Mouse (Mus musculus): ENCODE data around the gene AW822073. TPM values are rescaled to one million over a fixed set of nuclear protein-coding genes. Genes with fewer than 3 reads are reported as not detected.

The AW822073 gene
- total and polyA plus RNA-seq, 2 experiments from 2014 or later: not detected

DNA sequence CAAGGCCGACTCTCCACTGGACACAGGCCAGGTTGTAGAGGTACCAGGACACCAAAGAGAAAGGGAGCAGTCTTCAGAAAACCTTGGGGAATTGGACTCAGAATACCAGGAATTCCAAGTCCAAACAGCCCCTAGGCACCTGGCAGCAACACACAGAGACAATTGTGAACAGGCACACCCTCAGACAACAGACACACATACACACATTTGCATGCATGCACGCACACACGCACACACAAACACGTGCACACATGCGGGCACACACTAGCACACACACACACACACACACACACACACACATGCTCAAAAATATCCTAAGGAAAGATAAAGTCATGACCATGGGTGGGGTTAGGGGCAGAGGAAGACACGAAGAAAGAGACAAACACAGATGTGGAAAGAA lies 4.0 kb downstream of the AW822073 start:
- ATAC-seq (ENCODE audit: insufficient read depth, low read depth) (no peak), DNase-seq (ENCODE audit: low spot score) (no peak)
- Histone ChIP-seq H3K36me3 (replicated peaks; ENCODE audit: control insufficient read depth, insufficient read depth, low read length) (no peaks in the 10 kb centered on the region), H3K4me2 (ENCODE audit: low read depth, low read length) (no peak overlapping the region), H3K9me3 (replicated peaks; ENCODE audit: control insufficient read depth, low read length) (peaks cover 3% of the 10 kb centered on the region; the same call in 1 of the 2 replicates), H3K27ac (ENCODE audit: low read depth) (no peak overlapping the region), H3K4me1 (ENCODE audit: control insufficient read depth, insufficient read depth) (no peaks in the 10 kb centered on the region), H3K27me3 (ENCODE audit: control insufficient read depth, insufficient read depth, low read length) (no peaks in the 10 kb centered on the region), H3K9ac (replicated peaks; ENCODE audit: low read depth, low read length) (no peak overlapping the region), H3K4me3 (ENCODE audit: low read depth, low read length) (no peak overlapping the region)
- TF ChIP-seq CTCF (IDR thresholded peaks at IDR 0.05; ENCODE audit: low read depth) (no peak), EP300 (IDR thresholded peaks at IDR 0.05; ENCODE audit: low read depth) (no peak)
- WGBS: 75% methylated on average over 6 of the region's 6 CpGs

- TF ChIP-seq CTCF (IDR thresholded peaks at IDR 0.05; ENCODE audit: low read depth): no peak
- no peak for TF ChIP-seq EP300 (IDR thresholded peaks at IDR 0.05; ENCODE audit: low read depth)
- no peaks in the 10 kb centered on the region for H3K36me3 ChIP-seq (replicated peaks; ENCODE audit: control insufficient read depth, insufficient read depth, low read length)
- WGBS: 62% methylated on average over 3 of the region's 3 CpGs
- no peak overlapping the region for H3K4me2 ChIP-seq (ENCODE audit: low read depth, low read length)
- H3K4me3 ChIP-seq (ENCODE audit: low read depth, low read length): no peak overlapping the region
- peaks cover 3% of the 10 kb centered on the region; the same call in 1 of the 2 replicates for H3K9me3 ChIP-seq (replicated peaks; ENCODE audit: control insufficient read depth, low read length)
- H3K27me3 ChIP-seq (ENCODE audit: control insufficient read depth, insufficient read depth, low read length): no peaks in the 10 kb centered on the region
- no peak for ATAC-seq (ENCODE audit: insufficient read depth, low read depth)
- no peak overlapping the region for H3K9ac ChIP-seq (replicated peaks; ENCODE audit: low read depth, low read length)
- no peak overlapping the region for H3K27ac ChIP-seq (ENCODE audit: low read depth)
- no peaks in the 10 kb centered on the region for H3K4me1 ChIP-seq (ENCODE audit: control insufficient read depth, insufficient read depth)
- no peak for DNase-seq (ENCODE audit: low spot score)
Measured at GRCm38 (mm10) chr10:58217366-58217765, 7.4 kb downstream of the AW822073 start.

GRCm38 (mm10) chr10:58215353-58215752 lies 9.4 kb downstream of the AW822073 start:
- Histone ChIP-seq H3K36me3 (replicated peaks; ENCODE audit: control insufficient read depth, insufficient read depth, low read length) (no peaks in the 10 kb centered on the region), H3K27me3 (ENCODE audit: control insufficient read depth, insufficient read depth, low read length) (no peaks in the 10 kb centered on the region), H3K9ac (replicated peaks; ENCODE audit: low read depth, low read length) (no peak overlapping the region), H3K27ac (ENCODE audit: low read depth) (no peak overlapping the region), H3K4me2 (ENCODE audit: low read depth, low read length) (no peak overlapping the region), H3K9me3 (replicated peaks; ENCODE audit: control insufficient read depth, low read length) (peaks cover 6% of the 10 kb centered on the region; the same call in 1 of the 2 replicates), H3K4me3 (ENCODE audit: low read depth, low read length) (no peak overlapping the region), H3K4me1 (ENCODE audit: control insufficient read depth, insufficient read depth) (no peaks in the 10 kb centered on the region)
- TF ChIP-seq EP300 (IDR thresholded peaks at IDR 0.05; ENCODE audit: low read depth) (no peak), CTCF (IDR thresholded peaks at IDR 0.05; ENCODE audit: low read depth) (no peak)
- ATAC-seq (ENCODE audit: insufficient read depth, low read depth) (no peak), DNase-seq (ENCODE audit: low spot score) (no peak)
- WGBS: 62% methylated on average over 1 of the region's 1 CpGs

GRCm38 (mm10) chr10:58214934-58215333 lies 9.8 kb downstream of the AW822073 start:
- Histone ChIP-seq H3K36me3 (replicated peaks; ENCODE audit: control insufficient read depth, insufficient read depth, low read length) (no peaks in the 10 kb centered on the region), H3K4me3 (ENCODE audit: low read depth, low read length) (no peak overlapping the region), H3K9ac (replicated peaks; ENCODE audit: low read depth, low read length) (no peak overlapping the region), H3K27ac (ENCODE audit: low read depth) (no peak overlapping the region), H3K4me1 (ENCODE audit: control insufficient read depth, insufficient read depth) (no peaks in the 10 kb centered on the region), H3K9me3 (replicated peaks; ENCODE audit: control insufficient read depth, low read length) (peaks cover 6% of the 10 kb centered on the region; the same call in 1 of the 2 replicates), H3K27me3 (ENCODE audit: control insufficient read depth, insufficient read depth, low read length) (no peaks in the 10 kb centered on the region), H3K4me2 (ENCODE audit: low read depth, low read length) (no peak overlapping the region)
- no peak for DNase-seq (ENCODE audit: low spot score)
- no peak for ATAC-seq (ENCODE audit: insufficient read depth, low read depth)
- TF ChIP-seq EP300 (IDR thresholded peaks at IDR 0.05; ENCODE audit: low read depth): no peak
- no peak for TF ChIP-seq CTCF (IDR thresholded peaks at IDR 0.05; ENCODE audit: low read depth)
- 71% methylated on average over 5 of the region's 5 CpGs for WGBS

- no peaks in the 10 kb centered on the region for H3K27me3 ChIP-seq (ENCODE audit: control insufficient read depth, insufficient read depth, low read length)
- TF ChIP-seq CTCF (IDR thresholded peaks at IDR 0.05; ENCODE audit: low read depth) (no peak), EP300 (IDR thresholded peaks at IDR 0.05; ENCODE audit: low read depth) (no peak)
Measured at GRCm38 (mm10) chr10:58214497-58214896, 10.2 kb downstream of the AW822073 start.

GRCm38 (mm10) chr10:58212230-58212629 lies 12.5 kb downstream of the AW822073 start:
- no peak for DNase-seq (ENCODE audit: low spot score)
- Histone ChIP-seq H3K9ac (replicated peaks; ENCODE audit: low read depth, low read length) (no peak overlapping the region), H3K4me3 (ENCODE audit: low read depth, low read length) (no peak overlapping the region), H3K27ac (ENCODE audit: low read depth) (no peak overlapping the region), H3K36me3 (replicated peaks; ENCODE audit: control insufficient read depth, insufficient read depth, low read length) (no peaks in the 10 kb centered on the region), H3K4me1 (ENCODE audit: control insufficient read depth, insufficient read depth) (no peaks in the 10 kb centered on the region), H3K9me3 (replicated peaks; ENCODE audit: control insufficient read depth, low read length) (peaks cover 6% of the 10 kb centered on the region; the same call in 1 of the 2 replicates), H3K27me3 (ENCODE audit: control insufficient read depth, insufficient read depth, low read length) (no peaks in the 10 kb centered on the region), H3K4me2 (ENCODE audit: low read depth, low read length) (no peak overlapping the region)
- no peak for ATAC-seq (ENCODE audit: insufficient read depth, low read depth)
- TF ChIP-seq EP300 (IDR thresholded peaks at IDR 0.05; ENCODE audit: low read depth) (no peak), CTCF (IDR thresholded peaks at IDR 0.05; ENCODE audit: low read depth) (no peak)
- 65% methylated on average over 7 of the region's 7 CpGs for WGBS

More at GRCm38 (mm10) chr10:58214497-58214896, 10.2 kb downstream of the AW822073 start:
- Histone ChIP-seq H3K4me1 (ENCODE audit: control insufficient read depth, insufficient read depth) (no peaks in the 10 kb centered on the region), H3K27ac (ENCODE audit: low read depth) (no peak overlapping the region), H3K36me3 (replicated peaks; ENCODE audit: control insufficient read depth, insufficient read depth, low read length) (no peaks in the 10 kb centered on the region), H3K9me3 (replicated peaks; ENCODE audit: control insufficient read depth, low read length) (peaks cover 6% of the 10 kb centered on the region; the same call in 1 of the 2 replicates), H3K4me2 (ENCODE audit: low read depth, low read length) (no peak overlapping the region), H3K4me3 (ENCODE audit: low read depth, low read length) (no peak overlapping the region), H3K9ac (replicated peaks; ENCODE audit: low read depth, low read length) (no peak overlapping the region)
- ATAC-seq (ENCODE audit: insufficient read depth, low read depth): no peak
- no peak for DNase-seq (ENCODE audit: low spot score)

Measured in heart, postnatal 0 days (tissue).